Mouse (Mus musculus) liver, adult 2 months (tissue): ENCODE results near the gene Mki67.
"Not testable (repeated sequence)": the region's sequence is repeated elsewhere in the genome, so short reads cannot be mapped to it uniquely, and the experiment has no call there.

Experiments
- CTCF ChIP-seq: fragments of 200-500 bp; IDR thresholded peaks from 2 replicates; pipeline ENCODE4 v1.5.1; 2011; ENCODE audit warnings: low read depth, low read length, control low read depth
- POLR2A ChIP-seq: fragments of 200-500 bp; IDR thresholded peaks from 2 replicates; pipeline ENCODE4 v1.6.1; 2011; ENCODE audit warnings: low read length, control low read depth; ENCODE audit not compliant: insufficient read depth; ENCODE audit errors: extremely low read depth

DNA sequence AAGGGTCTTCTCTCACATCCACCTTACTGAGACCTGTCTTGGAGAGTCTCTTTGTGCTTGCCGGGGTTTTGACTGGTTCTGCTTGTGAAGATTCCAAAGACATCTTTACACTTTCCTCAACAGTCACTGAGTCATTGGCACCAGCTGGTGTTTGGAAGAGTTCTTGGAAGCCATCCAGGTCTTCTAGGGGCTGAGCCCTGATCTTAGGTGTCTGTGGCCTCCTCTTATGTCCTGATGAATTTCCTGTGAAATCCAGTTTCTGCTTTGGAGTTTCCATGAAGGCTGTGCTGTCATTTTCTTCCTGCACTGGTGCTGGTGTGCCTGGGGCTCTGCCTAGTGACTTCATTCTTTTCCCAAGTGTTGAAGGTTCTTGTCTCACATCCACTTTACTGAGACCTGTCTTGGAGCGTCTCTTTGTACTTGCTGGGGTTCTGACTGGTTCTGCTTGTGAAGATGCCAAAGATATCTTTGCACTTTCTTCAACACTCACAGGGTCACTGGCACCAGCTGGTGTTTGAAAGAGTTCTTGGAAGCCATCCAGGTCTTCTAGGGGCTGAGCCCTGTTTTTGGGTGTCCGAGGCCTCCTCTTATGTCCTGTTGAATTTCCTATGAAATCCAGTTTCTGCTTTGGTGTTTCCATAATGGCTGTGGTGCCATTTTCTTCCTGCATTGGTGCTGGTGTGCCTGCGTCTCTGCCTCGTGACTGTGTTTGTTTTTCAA, 19.0 kb downstream of the Mki67 start:
- TF ChIP-seq POLR2A, CTCF: not testable (repeated sequence)
